Mouse (Mus musculus): ENCODE data around the gene Ndufaf1. TPM values are rescaled to one million over a fixed set of nuclear protein-coding genes. Genes with fewer than 3 reads are reported as not detected.
"Not testable (repeated sequence)": the region's sequence is repeated elsewhere in the genome, so short reads cannot be mapped to it uniquely, and the experiment has no call there.

Ndufaf1 gene
- polyA plus RNA-seq, 1 experiment from 2014 or later, result 49.6 TPM

- peak within 1 kb of the TSS; percentile 97 for H3K4me3 ChIP-seq
- no peaks in the 10 kb centered on the region for H3K9me3 ChIP-seq (replicated peaks)
- under 1% methylated on average over 53 of the region's 58 CpGs for WGBS (ENCODE audit: insufficient replicate concordance)
- H3K27me3 ChIP-seq (replicated peaks), result 0 out of 2 replicates have a peak, but pooled peaks cover 7% of the 10 kb centered on the region
- peak within 1 kb of the TSS; percentile 96 for H3K9ac ChIP-seq
- H3K4me2 ChIP-seq, result peak within 1 kb of the TSS; percentile 92
- H3K27ac ChIP-seq, result peak within 1 kb of the TSS; percentile 91
- peak; percentile 93 for ATAC-seq
- H3K4me1 ChIP-seq, result peaks cover 28% of the 10 kb centered on the region
- peaks cover 9% of the 10 kb centered on the region for H3K36me3 ChIP-seq
Observed at GRCm38 (mm10) chr2:119674525-119675214, 12.0 kb upstream of the Ndufaf1 start, which contains the start of gene Rtf1. Rtf1 (plus strand) TSS chr2:119675068.

- 0 out of 2 replicates have a peak, but pooled peaks cover 7% of the 10 kb centered on the region for H3K27me3 ChIP-seq (replicated peaks)
- peaks cover 16% of the 10 kb centered on the region for H3K4me1 ChIP-seq
- H3K4me2 ChIP-seq, result no peak overlapping the region
- WGBS (ENCODE audit: insufficient replicate concordance), result 23% methylated on average over 7 of the region's 7 CpGs
- no peaks in the 10 kb centered on the region for H3K36me3 ChIP-seq
- H3K9me3 ChIP-seq (replicated peaks), result no peaks in the 10 kb centered on the region
- H3K9ac ChIP-seq, result no peak overlapping the region
- H3K27ac ChIP-seq, result no peak overlapping the region
- no peak for ATAC-seq
- no peak overlapping the region for H3K4me3 ChIP-seq
Observed at GRCm38 (mm10) chr2:119669010-119669409, 6.4 kb upstream of the Ndufaf1 start.

- WGBS (ENCODE audit: insufficient replicate concordance), result 64% methylated on average over 21 of the region's 23 CpGs
- not testable (repeated sequence) for H3K4me2 ChIP-seq; H3K27me3 ChIP-seq (replicated peaks); H3K9me3 ChIP-seq (replicated peaks); H3K36me3 ChIP-seq; H3K27ac ChIP-seq; H3K4me3 ChIP-seq; ATAC-seq; H3K9ac ChIP-seq
- peaks cover 28% of the 10 kb centered on the region for H3K4me1 ChIP-seq
Observed at GRCm38 (mm10) chr2:119665744-119666143, 3.1 kb upstream of the Ndufaf1 start.

GRCm38 (mm10) chr2:119644254-119644653 lies 18.4 kb downstream of the Ndufaf1 start:
- H3K4me3 ChIP-seq, result no peak overlapping the region
- ATAC-seq, result no peak
- 89% methylated on average over 5 of the region's 5 CpGs for WGBS (ENCODE audit: insufficient replicate concordance)
- H3K9me3 ChIP-seq (replicated peaks), result no peaks in the 10 kb centered on the region
- H3K4me2 ChIP-seq, result no peak overlapping the region
- H3K9ac ChIP-seq, result no peak overlapping the region
- peaks cover 100% of the 10 kb centered on the region for H3K36me3 ChIP-seq
- no peaks in the 10 kb centered on the region for H3K27me3 ChIP-seq (replicated peaks)
- H3K4me1 ChIP-seq, result no peaks in the 10 kb centered on the region
- no peak overlapping the region for H3K27ac ChIP-seq

GRCm38 (mm10) chr2:119641214-119641912 lies 21.3 kb downstream of the Ndufaf1 start:
- no peak overlapping the region for H3K9ac ChIP-seq
- WGBS (ENCODE audit: insufficient replicate concordance), result 76% methylated on average over 5 of the region's 5 CpGs
- H3K4me2 ChIP-seq, result no peak overlapping the region
- no peaks in the 10 kb centered on the region for H3K9me3 ChIP-seq (replicated peaks)
- no peak overlapping the region for H3K27ac ChIP-seq
- ATAC-seq, result no peak
- peaks cover 100% of the 10 kb centered on the region for H3K36me3 ChIP-seq
- no peak overlapping the region for H3K4me3 ChIP-seq
- no peaks in the 10 kb centered on the region for H3K27me3 ChIP-seq (replicated peaks)
- no peaks in the 10 kb centered on the region for H3K4me1 ChIP-seq

- Histone ChIP-seq H3K4me1 (no peaks in the 10 kb centered on the region), H3K36me3 (peaks cover 99% of the 10 kb centered on the region), H3K4me3 (no peak overlapping the region), H3K27ac (no peak overlapping the region), H3K9ac (no peak overlapping the region), H3K4me2 (no peak overlapping the region), H3K9me3 (replicated peaks) (no peaks in the 10 kb centered on the region), H3K27me3 (replicated peaks) (no peaks in the 10 kb centered on the region)
- ATAC-seq, result no peak
- 93% methylated on average over 1 of the region's 1 CpGs for WGBS (ENCODE audit: insufficient replicate concordance)
Observed at GRCm38 (mm10) chr2:119636781-119637180, 25.8 kb downstream of the Ndufaf1 start.

- H3K36me3 ChIP-seq, result peaks cover 47% of the 10 kb centered on the region
- H3K9ac ChIP-seq, result peak overlapping the region; percentile 49; the same call in 1 of the 2 replicates
- no peaks in the 10 kb centered on the region for H3K27me3 ChIP-seq (replicated peaks)
- H3K4me2 ChIP-seq, result peak overlapping the region; percentile 77
- peaks cover 46% of the 10 kb centered on the region for H3K4me1 ChIP-seq
- WGBS (ENCODE audit: insufficient replicate concordance), result 90% methylated on average over 2 of the region's 2 CpGs
- no peak overlapping the region for H3K27ac ChIP-seq
- H3K4me3 ChIP-seq, result peak overlapping the region; percentile 72
- H3K9me3 ChIP-seq (replicated peaks), result no peaks in the 10 kb centered on the region
- ATAC-seq, result no peak
Observed at GRCm38 (mm10) chr2:119621302-119621701, 41.3 kb downstream of the Ndufaf1 start.

- peaks cover 40% of the 10 kb centered on the region for H3K36me3 ChIP-seq
- not testable (repeated sequence) for ATAC-seq; H3K27me3 ChIP-seq (replicated peaks); H3K9me3 ChIP-seq (replicated peaks)
- H3K9ac ChIP-seq, result peak overlapping the region; percentile 86
- H3K4me1 ChIP-seq, result peaks cover 47% of the 10 kb centered on the region
- peak overlapping the region; percentile 77 for H3K4me2 ChIP-seq
- WGBS (ENCODE audit: insufficient replicate concordance), result 7% methylated on average over 6 of the region's 6 CpGs
- peak overlapping the region; percentile 89 for H3K27ac ChIP-seq
- H3K4me3 ChIP-seq, result peak overlapping the region; percentile 72
Observed at GRCm38 (mm10) chr2:119619002-119619401, 43.6 kb downstream of the Ndufaf1 start.

- Histone ChIP-seq H3K27ac (peak within 1 kb of the TSS; percentile 89), H3K9ac (peak within 1 kb of the TSS; percentile 86), H3K4me3 (peak within 1 kb of the TSS; percentile 72), H3K4me2 (peak within 1 kb of the TSS; percentile 77), H3K4me1 (peaks cover 44% of the 10 kb centered on the region), H3K9me3 (replicated peaks) (no peaks in the 10 kb centered on the region), H3K36me3 (peaks cover 37% of the 10 kb centered on the region), H3K27me3 (replicated peaks) (no peaks in the 10 kb centered on the region)
- ATAC-seq, result peak; percentile 97
- WGBS (ENCODE audit: insufficient replicate concordance), result under 1% methylated on average over 55 of the region's 55 CpGs
Observed at GRCm38 (mm10) chr2:119618199-119618982, 44.2 kb downstream of the Ndufaf1 start, which contains the start of the genes Nusap1 and Oip5. Nusap1 (plus strand) TSS chr2:119618298. Oip5 (minus strand) TSS chr2:119618469.

GRCm38 (mm10) chr2:119617841-119618198 lies 44.8 kb downstream of the Ndufaf1 start:
- H3K4me2 ChIP-seq, result peak overlapping the region; percentile 67
- no peaks in the 10 kb centered on the region for H3K9me3 ChIP-seq (replicated peaks)
- WGBS (ENCODE audit: insufficient replicate concordance), result under 1% methylated on average over 13 of the region's 13 CpGs
- H3K4me3 ChIP-seq, result peak overlapping the region; percentile 72
- no peaks in the 10 kb centered on the region for H3K27me3 ChIP-seq (replicated peaks)
- peaks cover 42% of the 10 kb centered on the region for H3K4me1 ChIP-seq
- peak overlapping the region; percentile 81 for H3K9ac ChIP-seq
- peak; percentile 73 for ATAC-seq
- H3K27ac ChIP-seq, result peak overlapping the region; percentile 89
- peaks cover 38% of the 10 kb centered on the region for H3K36me3 ChIP-seq

- Histone ChIP-seq H3K27me3 (replicated peaks) (no peaks in the 10 kb centered on the region), H3K27ac (peak overlapping the region; percentile 98), H3K9ac (no peak overlapping the region), H3K36me3 (peaks cover 92% of the 10 kb centered on the region), H3K4me3 (no peak overlapping the region), H3K9me3 (replicated peaks) (no peaks in the 10 kb centered on the region), H3K4me1 (peaks cover 58% of the 10 kb centered on the region), H3K4me2 (no peak overlapping the region)
- peak; percentile 44 for ATAC-seq
- 68% methylated on average over 4 of the region's 4 CpGs for WGBS (ENCODE audit: insufficient replicate concordance)
Observed at GRCm38 (mm10) chr2:119607023-119607422, 55.6 kb downstream of the Ndufaf1 start.

Data from liver, embryonic 12.5 days (tissue).